Mouse (Mus musculus) CH12.LX (cell line): ENCODE measurements around the gene Myrip. TPM values are rescaled to one million over a fixed set of nuclear protein-coding genes. Genes with fewer than 3 reads are reported as not detected.

Source experiments
- DNase-seq: peaks from one replicate; pipeline ENCODE4 v3.0.0-alpha.2; 2013; ENCODE audit errors: extremely low read depth
- H3K27ac ChIP-seq: 2 replicates; pipeline ENCODE4 v1.5.1; 2012; ENCODE audit warnings: low read depth, mild to moderate bottlenecking, control low read depth, moderate library complexity; ENCODE audit not compliant: insufficient read depth
- H3K27me3 ChIP-seq: replicated peaks from 2 replicates; pipeline ENCODE3; 2012; ENCODE audit warnings: inconsistent platforms
- H3K36me3 ChIP-seq, 2 experiments: replicated peaks in 1 of 2; 2 replicates each; pipeline versions ENCODE3 to v1.6.1; 2012; ENCODE audit warnings: inconsistent platforms in 1 of 2, low read length in 1 of 2, mild to moderate bottlenecking in 1 of 2, mixed read lengths in 1 of 2, moderate library complexity in 1 of 2; ENCODE audit not compliant: control insufficient read depth in 1 of 2, insufficient read depth in 1 of 2
- H3K4me1 ChIP-seq, 2 experiments: 2 replicates each; pipeline ENCODE4 v1.6.1; 2012; ENCODE audit warnings: inconsistent platforms in 1 of 2, moderate library complexity in 1 of 2; ENCODE audit not compliant: insufficient read depth in 2 of 2, control insufficient read depth in 1 of 2
- H3K4me2 ChIP-seq: 2 replicates; pipeline ENCODE4 v1.6.1; 2012; ENCODE audit warnings: low read depth, mild to moderate bottlenecking, control low read depth; ENCODE audit not compliant: poor library complexity, insufficient read depth, severe bottlenecking
- H3K4me3 ChIP-seq, 3 experiments: fragments of 150-350 bp in 1 of 3; sonication (generic) in 1 of 3; replicated peaks in 1 of 3; 2 replicates each; pipeline versions ENCODE3 to v1.5.1; 2011 to 2012; ENCODE audit warnings: low read depth in 2 of 3, low read length in 2 of 3, mild to moderate bottlenecking in 2 of 3, moderate library complexity in 2 of 3, control low read depth in 1 of 3, improper control_type of control experiment in 1 of 3, inconsistent platforms in 1 of 3, mixed read lengths in 1 of 3; ENCODE audit not compliant: poor library complexity in 1 of 3
- H3K79me2 ChIP-seq: replicated peaks from 2 replicates; pipeline ENCODE4 v1.6.1; 2012; ENCODE audit warnings: mild to moderate bottlenecking, moderate library complexity; ENCODE audit not compliant: control insufficient read depth, poor library complexity, insufficient read depth, severe bottlenecking; ENCODE audit errors: extremely low read depth
- H3K9ac ChIP-seq: 2 replicates; pipeline ENCODE4 v1.6.1; 2012; ENCODE audit warnings: low read depth, mild to moderate bottlenecking, control low read depth, moderate library complexity; ENCODE audit not compliant: insufficient read depth
- H3K9me3 ChIP-seq: replicated peaks from 2 replicates; pipeline ENCODE3; 2012; ENCODE audit warnings: low read length, inconsistent platforms, mixed read lengths
- BHLHE40 ChIP-seq: IDR thresholded peaks from 2 replicates; pipeline ENCODE4 v1.6.1; 2011; ENCODE audit warnings: mild to moderate bottlenecking, low read depth, low read length, improper control_type of control experiment
- CHD1 ChIP-seq: IDR thresholded peaks from 2 replicates; pipeline ENCODE4 v1.6.1; 2012; ENCODE audit warnings: low read depth, low read length, improper control_type of control experiment, inconsistent platforms
- CHD2 ChIP-seq: IDR thresholded peaks from 2 replicates; pipeline ENCODE4 v1.6.1; 2011; ENCODE audit warnings: low read length, improper control_type of control experiment
- CTCF ChIP-seq, 2 experiments: IDR thresholded peaks in 1 of 2; conservative IDR thresholded peaks in 1 of 2; 2 replicates each; pipeline ENCODE4 v1.5.1; 2011 to 2012; ENCODE audit warnings: low read depth in 2 of 2, low read length in 2 of 2, improper control_type of control experiment in 1 of 2, inconsistent platforms in 1 of 2, mild to moderate bottlenecking in 1 of 2, moderate library complexity in 1 of 2
- E2F4 ChIP-seq: IDR thresholded peaks from 2 replicates; pipeline ENCODE4 v1.6.1; 2011; ENCODE audit warnings: low read depth, low read length, improper control_type of control experiment; ENCODE audit not compliant: insufficient replicate concordance
- ELF1 ChIP-seq: IDR thresholded peaks from 2 replicates; pipeline ENCODE4 v1.6.1; 2014; ENCODE audit warnings: low read depth, mild to moderate bottlenecking, inconsistent platforms, low read length, improper control_type of control experiment
- GABPA ChIP-seq: IDR thresholded peaks from 2 replicates; pipeline ENCODE4 v1.6.1; 2012; ENCODE audit warnings: low read depth, low read length, improper control_type of control experiment, inconsistent platforms; ENCODE audit not compliant: insufficient replicate concordance
- HCFC1 ChIP-seq: IDR thresholded peaks from 2 replicates; pipeline ENCODE4 v1.6.1; 2012; ENCODE audit warnings: low read depth, mild to moderate bottlenecking, inconsistent platforms, low read length, improper control_type of control experiment
- JUN ChIP-seq: IDR thresholded peaks from 2 replicates; pipeline ENCODE4 v1.6.1; 2011; ENCODE audit warnings: low read depth, mild to moderate bottlenecking, low read length, improper control_type of control experiment, moderate library complexity; ENCODE audit not compliant: insufficient read depth
- JUND ChIP-seq: conservative IDR thresholded peaks from 2 replicates; pipeline ENCODE4 v1.6.1; 2011; ENCODE audit warnings: low read depth, low read length, improper control_type of control experiment
- KAT2A ChIP-seq: IDR thresholded peaks from 2 replicates; pipeline ENCODE4 v1.6.1; 2012; ENCODE audit warnings: low read length, improper control_type of control experiment, inconsistent platforms; ENCODE audit not compliant: insufficient replicate concordance
- MAFK ChIP-seq: IDR thresholded peaks from 2 replicates; pipeline ENCODE4 v1.6.1; 2011; ENCODE audit warnings: low read length, improper control_type of control experiment; ENCODE audit not compliant: insufficient replicate concordance
- MAX ChIP-seq: IDR thresholded peaks from 2 replicates; pipeline ENCODE4 v1.6.1; 2011; ENCODE audit warnings: low read length, improper control_type of control experiment
- MAZ ChIP-seq: IDR thresholded peaks from 2 replicates; pipeline ENCODE4 v1.6.1; 2012; ENCODE audit warnings: low read depth, mild to moderate bottlenecking, inconsistent platforms, low read length, improper control_type of control experiment, moderate library complexity
- MXI1 ChIP-seq: IDR thresholded peaks from 2 replicates; pipeline ENCODE4 v1.6.1; 2011; ENCODE audit warnings: mild to moderate bottlenecking, low read depth, low read length, improper control_type of control experiment
- MYC ChIP-seq: IDR thresholded peaks from 2 replicates; pipeline ENCODE4 v1.6.1; 2011; ENCODE audit warnings: low read depth, mild to moderate bottlenecking, improper control_type of control experiment, low read length
- NELFE ChIP-seq: IDR thresholded peaks from 2 replicates; pipeline ENCODE4 v1.6.1; 2011; ENCODE audit warnings: low read depth, low read length, improper control_type of control experiment
- PAX5 ChIP-seq: IDR thresholded peaks from 2 replicates; pipeline ENCODE4 v1.6.1; 2012; ENCODE audit warnings: low read length, inconsistent platforms, mixed read lengths
- POLR2AphosphoS2 ChIP-seq: IDR thresholded peaks from 2 replicates; pipeline ENCODE4 v1.6.1; 2011; ENCODE audit warnings: low read depth, low read length, improper control_type of control experiment
- RAD21 ChIP-seq: IDR thresholded peaks from 2 replicates; pipeline ENCODE4 v1.6.1; 2011; ENCODE audit warnings: low read depth, mild to moderate bottlenecking, low read length, improper control_type of control experiment, moderate library complexity
- TCF12 ChIP-seq: IDR thresholded peaks from 2 replicates; pipeline ENCODE4 v1.6.1; 2014; ENCODE audit warnings: low read depth, mild to moderate bottlenecking, inconsistent platforms, low read length, improper control_type of control experiment
- UBTF ChIP-seq: IDR thresholded peaks from 2 replicates; pipeline ENCODE4 v1.6.1; 2012; ENCODE audit warnings: low read depth, mild to moderate bottlenecking, inconsistent platforms, low read length, improper control_type of control experiment, moderate library complexity
- USF1 ChIP-seq: IDR thresholded peaks from 2 replicates; pipeline ENCODE4 v1.6.1; 2014; ENCODE audit warnings: low read depth, mild to moderate bottlenecking, inconsistent platforms, low read length, improper control_type of control experiment
- USF2 ChIP-seq: conservative IDR thresholded peaks from 2 replicates; pipeline ENCODE4 v1.6.1; 2011; ENCODE audit warnings: low read depth, low read length, improper control_type of control experiment
- ZMIZ1 ChIP-seq: IDR thresholded peaks from 2 replicates; pipeline ENCODE4 v1.6.1; 2012; ENCODE audit warnings: low read depth, mild to moderate bottlenecking, inconsistent platforms, low read length, improper control_type of control experiment
- ZNF384 ChIP-seq: IDR thresholded peaks from 2 replicates; pipeline ENCODE4 v1.6.1; 2012; ENCODE audit warnings: low read depth, low read length, improper control_type of control experiment, inconsistent platforms
- dilution Hi-C: fragments of 300-500 bp; cut with MboI; formaldehyde crosslinking; loops from 2 replicates; pipeline ENCODE4 v1.14.3; 2020; ENCODE audit warnings: low sequenced_read_pairs; ENCODE audit not compliant: extremely low pct_unique_long_range_greater_than_20kb, extremely low pct_ligation_motif_present
- in situ Hi-C: fragments of 300-500 bp; cut with MboI; formaldehyde crosslinking; loops from 3 replicates; pipeline ENCODE4 v1.14.3; 2019; ENCODE audit warnings: low sequenced_read_pairs, low pct_ligation_motif_present, low pct_unique_long_range_greater_than_20kb, mixed read lengths
- polyA plus RNA-seq: library from polyadenylated mRNA; unstranded; fragments of >175 nt; gene quantifications from 2 replicates; pipeline ENCODE4 v1.2.1, GENCODE M21; 2012; ENCODE audit warnings: low read depth; ENCODE audit not compliant: insufficient read length
- total RNA-seq, 2 experiments: library from RNA; depleted of rRNA; stranded (reverse); fragments of 300-350 nt in 1 of 2; fragments of >200 nt in 1 of 2; gene quantifications; 2 replicates each; pipeline ENCODE4 v1.2.3; 2012 to 2014

The Myrip gene
- total and polyA plus RNA-seq, 3 experiments = not detected

DNA sequence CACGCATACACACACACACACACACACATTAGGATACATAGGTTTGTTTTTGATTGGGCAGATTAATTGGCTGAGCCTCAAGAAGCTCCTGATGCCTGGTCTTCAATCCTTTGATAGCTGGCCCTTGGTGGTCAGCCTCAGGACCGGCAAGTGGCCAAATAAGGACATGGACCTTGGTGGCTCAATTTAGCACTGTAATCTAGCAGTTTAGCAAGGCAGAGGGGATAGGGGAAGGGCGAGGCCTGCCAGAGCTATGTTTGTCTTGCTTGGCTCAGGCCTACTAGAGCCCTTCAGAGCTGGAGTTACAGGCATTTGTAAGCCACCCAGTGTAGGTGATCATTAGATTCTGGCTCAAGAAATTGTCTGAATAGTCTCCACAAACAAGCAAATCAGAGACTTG lies 101.1 kb downstream of the Myrip start:
- dilution Hi-C loops = no loop called here
- H3K27ac ChIP-seq = no peak overlapping the region
- TF ChIP-seq USF1 (no peak), JUN (no peak), PAX5 (no peak), GABPA (no peak), MAX (no peak), TCF12 (no peak), JUND (no peak), MAZ (no peak), KAT2A (no peak), E2F4 (no peak), USF2 (no peak), BHLHE40 (no peak), MXI1 (no peak), CTCF (conservative IDR thresholded peaks at IDR 0.05 in 1 of 2, IDR thresholded peaks at IDR 0.05 in 1 of 2; ENCODE audit: low read depth in 2 of 2, low read length in 2 of 2) (no peak), ELF1 (no peak), CHD2 (no peak), MAFK (no peak), ZNF384 (no peak), CHD1 (no peak)
- H3K4me1 ChIP-seq = no peaks in the 10 kb centered on the region
- DNase-seq = no peak
- H3K9me3 ChIP-seq = peaks cover 2% of the 10 kb centered on the region
- H3K4me3 ChIP-seq = no peak overlapping the region
- H3K79me2 ChIP-seq = no peaks in the 10 kb centered on the region
- no peaks in the 10 kb centered on the region for H3K36me3 ChIP-seq
- H3K4me2 ChIP-seq = no peak overlapping the region
- in situ Hi-C loops = no loop called here
- no peak overlapping the region for H3K9ac ChIP-seq
- peaks cover 4% of the 10 kb centered on the region for H3K27me3 ChIP-seq

DNA sequence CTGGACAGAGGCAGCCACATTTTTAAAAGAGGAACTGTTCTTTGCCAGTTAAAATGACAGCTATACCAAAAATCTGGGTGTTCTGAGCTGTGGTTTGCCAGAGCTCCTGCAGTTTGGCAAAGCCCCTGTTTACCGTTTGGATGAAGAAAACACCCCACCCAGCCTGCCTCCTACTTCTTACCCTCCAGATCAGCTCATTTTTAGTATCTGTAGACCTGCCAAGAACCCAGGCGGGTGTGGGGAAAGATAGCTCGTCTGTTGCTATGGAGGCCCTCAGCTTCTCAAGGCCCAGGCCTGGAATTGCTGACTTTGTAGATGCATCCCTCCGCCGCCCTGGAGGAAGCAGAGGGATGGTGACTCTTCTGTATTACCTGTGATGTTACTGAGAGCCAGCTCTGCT lies 102.3 kb downstream of the Myrip start:
- Histone ChIP-seq H3K4me2 (no peak overlapping the region), H3K9me3 (peaks cover 2% of the 10 kb centered on the region), H3K27ac (no peak overlapping the region), H3K36me3 (no peaks in the 10 kb centered on the region), H3K9ac (no peak overlapping the region), H3K4me1 (no peaks in the 10 kb centered on the region), H3K27me3 (peaks cover 5% of the 10 kb centered on the region), H3K4me3 (no peak overlapping the region), H3K79me2 (no peaks in the 10 kb centered on the region)
- DNase-seq = no peak
- in situ Hi-C loops (no loop called here), dilution Hi-C loops (no loop called here)
- TF ChIP-seq CTCF (conservative IDR thresholded peaks at IDR 0.05 in 1 of 2, IDR thresholded peaks at IDR 0.05 in 1 of 2; ENCODE audit: low read depth in 2 of 2, low read length in 2 of 2) = no peak
- TF ChIP-seq POLR2AphosphoS2 = no peak
- TF ChIP-seq NELFE = no peak
- TF ChIP-seq MAFK = no peak
- no peak for TF ChIP-seq MYC
- TF ChIP-seq HCFC1 = no peak
- TF ChIP-seq ZMIZ1 = no peak
- no peak for TF ChIP-seq RAD21
- no peak for TF ChIP-seq USF2
- no peak for TF ChIP-seq BHLHE40
- no peak for TF ChIP-seq UBTF
